Mouse (Mus musculus) lung, adult 2 months (tissue): ENCODE measurements at regions not wholly inside any gene's neighbourhood (a gene's known extent, or its start where the extent isn't known, plus 50 kb on each side); places are given as distances from the start of the nearest gene placed in this dataset.

ENCODE experiments used
- CTCF ChIP-seq: fragments of 200-500 bp; IDR thresholded peaks from 2 replicates; pipeline ENCODE4 v1.5.1; 2011; ENCODE audit warnings: mild to moderate bottlenecking, low read length, control low read depth; ENCODE audit not compliant: insufficient read depth
- POLR2A ChIP-seq: fragments of 200-500 bp; IDR thresholded peaks from 2 replicates; pipeline ENCODE4 v1.6.1; 2011; ENCODE audit warnings: low read depth, mild to moderate bottlenecking, control low read depth, low read length, borderline replicate concordance; ENCODE audit errors: extremely low read depth

DNA sequence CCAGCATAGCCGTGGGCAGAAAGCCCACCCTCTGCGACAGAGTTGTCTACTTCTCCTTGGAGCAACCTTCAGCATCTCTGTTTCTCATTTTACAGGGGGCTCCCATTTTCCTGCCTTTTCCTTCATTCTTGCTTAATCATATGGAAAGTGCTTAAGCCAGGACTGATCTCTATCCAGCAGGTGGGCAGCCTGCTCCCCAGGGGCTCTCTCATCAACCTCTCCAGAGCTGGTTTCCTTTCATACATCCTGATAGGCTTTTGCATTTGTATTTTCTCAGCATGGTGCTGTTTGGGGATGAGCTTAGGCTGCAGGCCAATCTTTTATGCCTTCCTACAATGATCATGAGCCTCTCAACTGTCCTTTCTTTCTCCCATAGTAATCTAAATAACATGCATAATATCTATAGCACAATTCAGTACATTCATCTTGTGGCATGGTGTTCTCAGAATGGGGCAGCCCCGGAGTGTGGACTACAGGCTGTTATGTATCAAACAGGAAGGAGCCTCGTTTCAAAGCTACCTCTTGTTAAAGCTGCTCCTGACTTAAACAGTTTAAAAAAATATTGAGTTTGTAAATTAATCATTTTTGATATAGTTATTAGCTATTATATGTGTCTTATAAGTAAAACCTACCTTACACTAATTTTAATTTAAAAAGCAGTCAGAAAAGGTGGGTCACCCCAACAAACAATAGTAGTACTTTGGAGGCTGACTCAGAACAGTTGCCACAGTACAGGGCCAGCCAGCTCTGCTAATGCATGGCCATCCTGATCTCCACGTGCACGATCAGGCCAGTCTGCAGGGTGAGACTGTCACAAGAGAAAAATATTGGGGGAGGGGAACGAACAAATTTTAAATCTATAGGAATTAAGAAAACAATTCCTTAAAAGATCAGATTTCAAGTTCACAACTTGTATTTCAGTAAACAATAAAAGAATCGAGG is 73.6 kb upstream of the Rprm start:
- TF ChIP-seq CTCF (no peak), POLR2A (no peak)
